Mouse (Mus musculus) embryonic stem cell, embryonic (primary cell): ENCODE data around the gene Edaradd.

Source experiments
- CTCF ChIA-PET, 4 experiments: fragments of 300-600 bp in 2 of 4; fragments of 350-600 bp in 2 of 4; sonication (Branson Sonifier 250); formaldehyde crosslinking; loops; one replicate each; lab custom pipeline; 2022; ENCODE audit warnings: inconsistent platforms in 2 of 4; lab: Charles Lee
- POLR2A ChIA-PET, 4 experiments: fragments of 300-600 bp in 2 of 4; fragments of 350-600 bp in 2 of 4; sonication (Branson Sonifier 250); formaldehyde crosslinking; loops; one replicate each; lab custom pipeline; 2022; ENCODE audit warnings: antibody characterized with exemption in 4 of 4, inconsistent platforms in 1 of 4; lab: Charles Lee

Edaradd gene

GRCm38 (mm10) chr13:12519955-12520584 lies at the start of gene Edaradd:
Gene Edaradd, minus strand, starts transcription at chr13:12520438.
- POLR2A ChIA-PET: interaction anchor here in 2 of 4 experiments (0.6 to 1.3 kb wide), 3 partner anchors 18 to 58 kb away, joined by 3 to 6 read pairs (median 4); partner anchors contain the start of gene Ero1lb (in 1 of the 2)
- CTCF ChIA-PET: interaction anchor here in 3 of 4 experiments (0.6 to 0.8 kb wide), 3 partner anchors 14 to 989 kb away, joined by 3 read pairs; no protein-coding TSS in a partner anchor

DNA sequence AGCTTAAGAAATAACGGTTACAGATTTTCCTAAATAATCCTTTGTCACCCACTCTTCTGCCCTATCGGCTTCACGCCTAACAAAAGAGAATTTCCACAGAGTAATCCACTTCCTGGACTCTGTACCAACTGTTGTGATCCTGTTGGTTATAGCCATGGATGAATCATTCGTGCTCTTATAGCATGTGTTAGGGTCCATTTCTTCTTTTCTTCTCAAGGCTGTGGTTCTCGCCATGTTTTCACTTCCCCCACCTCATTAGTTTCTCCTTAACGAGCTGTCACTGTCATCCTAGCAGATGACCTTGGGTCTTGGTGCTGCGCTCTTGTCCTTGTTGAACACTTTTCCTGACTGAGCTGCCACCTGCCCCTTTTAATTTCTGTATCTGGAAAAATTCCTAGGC lies 49.5 kb upstream of the Edaradd start:
- ChIA-PET POLR2A (interaction anchor here in 1 of 4 experiments (1.1 kb wide), 1 partner anchor 11 kb away, joined by 4 read pairs; no protein-coding TSS in a partner anchor), CTCF (interaction anchor here in 1 of 4 experiments (0.6 kb wide), 1 partner anchor 800 kb away, joined by 3 read pairs; no protein-coding TSS in a partner anchor)

GRCm38 (mm10) chr13:12568597-12569469 lies 48.6 kb upstream of the Edaradd start:
- POLR2A ChIA-PET: interaction anchor here in 2 of 4 experiments (1.1 to 2.5 kb wide), 2 partner anchors 9 to 10 kb away, joined by 4 to 12 read pairs; no protein-coding TSS in a partner anchor
- CTCF ChIA-PET: interaction anchor here in 1 of 4 experiments (0.6 kb wide), 1 partner anchor 108 kb away, joined by 4 read pairs; no protein-coding TSS in a partner anchor

DNA sequence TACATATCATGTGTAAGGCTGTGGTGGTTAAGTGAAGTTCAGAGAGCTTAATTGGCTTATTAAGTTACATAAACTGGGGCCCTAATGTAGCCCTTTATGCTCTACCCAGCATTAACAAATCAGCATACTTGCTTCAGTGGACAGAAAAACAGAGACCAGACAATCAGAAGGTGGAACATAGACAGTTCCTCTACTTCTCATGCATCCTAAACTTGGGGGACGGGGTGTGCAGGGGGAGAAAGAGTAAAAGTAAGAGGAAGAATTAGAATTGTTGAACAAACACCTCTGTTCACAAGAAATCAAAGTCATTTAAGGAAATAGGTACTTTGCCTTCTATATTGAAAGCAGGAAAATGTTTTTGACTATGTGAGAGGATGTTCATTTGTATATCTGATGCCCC lies 47.7 kb upstream of the Edaradd start:
- POLR2A ChIA-PET: interaction anchor here in 1 of 4 experiments (2.5 kb wide), 1 partner anchor 10 kb away, joined by 12 read pairs; no protein-coding TSS in a partner anchor
- CTCF ChIA-PET: interaction anchor here in 1 of 4 experiments (0.6 kb wide), 1 partner anchor 109 kb away, joined by 4 read pairs; no protein-coding TSS in a partner anchor

GRCm38 (mm10) chr13:12565621-12566390 lies 45.6 kb upstream of the Edaradd start, which contains the start of gene Ero1lb:
Gene Ero1lb, plus strand, starts transcription at chr13:12565874.
- ChIA-PET POLR2A (interaction anchor here in 3 of 4 experiments (0.6 to 2.6 kb wide), 20 partner anchors 11 to 812 kb away, joined by 3 to 20 read pairs (median 4); partner anchors contain the start of genes Heatr1 (in 3 of the 3), Edaradd (in 1 of the 3) and Mtr (in 1 of the 3)), CTCF (interaction anchor here in 1 of 4 experiments (1.2 kb wide), 1 partner anchor 24 kb away, joined by 3 read pairs; no protein-coding TSS in a partner anchor)

- POLR2A ChIA-PET: no interaction called here
- CTCF ChIA-PET: no interaction called here
Measured at GRCm38 (mm10) chr13:12562256-12562655, 42.0 kb upstream of the Edaradd start.

DNA sequence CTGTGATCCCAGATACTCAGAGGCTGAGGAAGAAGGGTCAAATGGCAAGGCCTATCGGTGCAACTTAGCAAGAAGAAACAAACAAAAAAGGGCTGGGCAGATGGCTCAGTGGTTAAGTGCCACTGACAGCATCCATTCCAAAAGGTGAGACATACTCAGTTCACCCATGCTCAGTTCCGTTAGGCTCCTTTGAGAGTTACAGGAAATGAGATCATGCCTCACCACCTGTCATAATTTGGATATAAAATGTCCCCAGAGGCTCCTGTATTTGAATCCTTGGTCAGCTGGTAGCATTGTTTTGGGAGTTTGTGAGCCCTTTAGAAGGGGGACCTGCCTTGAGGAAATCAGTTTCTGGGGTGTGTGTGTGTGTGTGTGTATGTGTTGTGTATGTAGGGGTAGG lies 41.5 kb upstream of the Edaradd start:
- ChIA-PET CTCF (no interaction called here), POLR2A (interaction anchor here in 1 of 4 experiments (0.7 kb wide), 1 partner anchor 13 kb away, joined by 3 read pairs; no protein-coding TSS in a partner anchor)

DNA sequence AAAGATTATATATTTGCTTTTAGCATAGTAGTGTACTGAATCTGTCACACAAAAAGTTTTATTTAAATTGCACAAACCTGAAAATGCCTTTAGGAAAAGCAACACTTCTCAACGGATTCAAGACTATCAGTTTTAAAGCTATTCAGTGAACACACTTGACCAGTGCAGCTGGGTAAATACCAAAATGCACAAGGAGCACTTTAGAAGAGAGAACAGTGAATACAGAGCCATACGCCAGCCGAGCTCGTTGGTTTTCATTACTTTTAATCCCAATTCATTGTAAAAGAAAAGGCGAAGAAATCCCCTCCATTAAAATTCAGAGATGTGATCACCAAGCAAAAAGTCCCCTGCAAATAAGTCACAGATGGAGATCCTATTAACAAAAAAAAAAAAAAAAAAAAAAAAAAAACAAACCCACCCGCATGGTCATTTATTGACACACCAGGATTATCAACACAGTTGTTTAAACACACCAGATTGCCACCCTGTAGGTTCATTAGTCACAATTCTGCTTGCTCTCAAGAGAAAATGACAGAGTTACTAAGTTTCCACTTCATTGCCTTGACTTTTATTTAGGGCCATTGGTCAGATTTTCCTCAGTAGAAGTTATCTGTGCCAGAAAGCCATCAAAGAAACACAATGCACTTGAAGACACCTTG lies 39.4 kb upstream of the Edaradd start:
- POLR2A ChIA-PET: interaction anchor here in 2 of 4 experiments (0.7 to 1.9 kb wide), 2 partner anchors 9 to 19 kb away, joined by 4 to 7 read pairs; no protein-coding TSS in a partner anchor
- CTCF ChIA-PET: no interaction called here

DNA sequence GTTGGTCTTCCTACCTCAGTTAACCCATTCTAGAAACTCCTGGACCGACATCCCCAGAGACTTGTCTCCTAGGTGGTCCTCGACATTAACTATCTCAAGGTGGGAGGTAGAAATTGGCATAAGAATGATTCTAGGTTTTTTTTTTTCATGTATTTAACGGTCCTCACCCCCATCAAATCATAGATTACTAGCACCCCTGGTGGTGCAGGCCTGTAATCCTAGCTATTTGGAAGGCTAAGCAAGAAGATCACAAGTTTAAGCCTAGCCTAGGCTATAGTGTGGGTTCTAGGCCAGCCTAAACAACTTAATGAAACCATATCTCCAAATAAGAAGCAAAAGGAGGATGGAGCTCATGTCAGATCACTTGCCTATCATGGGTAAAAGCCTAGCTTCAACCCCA lies 38.8 kb upstream of the Edaradd start:
- ChIA-PET CTCF (no interaction called here), POLR2A (interaction anchor here in 2 of 4 experiments (0.6 to 1.9 kb wide), 3 partner anchors 10 to 410 kb away, joined by 4 to 7 read pairs (median 4); no protein-coding TSS in a partner anchor)

DNA sequence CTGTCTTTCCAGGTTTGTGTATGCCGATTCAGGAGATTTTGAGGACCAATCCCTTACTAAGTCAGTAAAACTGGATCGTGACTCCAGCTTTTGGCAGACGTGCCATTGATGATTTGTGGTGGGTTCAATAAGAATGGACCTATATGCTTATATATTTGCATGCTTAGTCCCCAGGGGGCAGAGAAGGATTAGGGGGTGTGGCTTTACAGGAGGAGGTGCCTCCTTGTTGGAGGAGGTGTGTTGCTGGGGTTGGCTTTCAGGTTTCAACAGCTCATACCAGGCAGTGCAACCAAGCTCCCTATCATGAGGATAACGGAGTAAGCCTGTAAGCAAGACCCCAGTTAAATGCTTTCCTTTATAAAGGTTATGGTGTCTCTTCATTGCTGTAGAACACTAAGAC lies 34.0 kb upstream of the Edaradd start:
- POLR2A ChIA-PET: interaction anchor here in 2 of 4 experiments (1.2 to 4.3 kb wide), 5 partner anchors 11 to 159 kb away, joined by 3 to 20 read pairs (median 3); partner anchors contain the start of genes Ero1lb (in 2 of the 2) and Heatr1 (in 1 of the 2)

DNA sequence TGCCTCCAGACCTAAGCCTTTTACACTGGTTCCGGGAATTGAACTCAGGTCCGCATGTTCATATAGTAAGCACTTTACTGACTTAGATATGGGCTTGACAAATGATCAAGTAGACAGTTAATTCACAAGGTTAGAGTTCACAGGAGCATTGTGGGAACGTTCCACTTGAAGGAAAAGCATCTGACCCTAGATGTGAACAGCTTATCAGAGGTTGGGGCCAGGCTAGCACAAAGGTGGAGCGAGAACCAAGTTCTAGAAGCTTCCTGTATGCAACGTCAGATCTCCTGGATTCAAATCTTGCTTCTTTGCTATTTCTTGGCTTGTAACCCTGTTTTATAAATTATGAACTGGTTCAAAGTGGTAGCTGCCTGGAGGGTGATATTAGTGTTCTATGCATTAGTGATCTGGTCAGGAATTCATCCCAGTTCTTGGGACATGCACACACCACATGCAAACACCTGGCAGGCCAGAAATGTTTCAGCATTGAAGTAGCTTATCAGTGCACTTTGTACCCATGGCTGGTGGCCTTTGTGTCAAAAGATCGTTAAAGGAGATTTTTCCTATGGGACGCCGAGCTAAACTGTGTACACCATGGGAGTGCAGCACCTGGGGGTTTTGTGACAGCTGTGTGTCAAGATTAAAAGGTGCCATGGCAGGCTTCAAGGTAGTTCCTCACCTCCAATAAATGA lies 23.8 kb upstream of the Edaradd start:
- ChIA-PET CTCF (no interaction called here), POLR2A (interaction anchor here in 1 of 4 experiments (1.1 kb wide), 1 partner anchor 11 kb away, joined by 4 read pairs; no protein-coding TSS in a partner anchor)

More for the DNA sequence above, 34.0 kb upstream of the Edaradd start:
- CTCF ChIA-PET: interaction anchor here in 1 of 4 experiments (1.0 to 1.2 kb wide), 2 partner anchors 12 to 16 kb away, joined by 3 to 4 read pairs; no protein-coding TSS in a partner anchor

GRCm38 (mm10) chr13:12543246-12543645 lies 23.0 kb upstream of the Edaradd start:
- CTCF ChIA-PET: interaction anchor here in 1 of 4 experiments (0.6 kb wide), 1 partner anchor 35 kb away, joined by 3 read pairs; no protein-coding TSS in a partner anchor

DNA sequence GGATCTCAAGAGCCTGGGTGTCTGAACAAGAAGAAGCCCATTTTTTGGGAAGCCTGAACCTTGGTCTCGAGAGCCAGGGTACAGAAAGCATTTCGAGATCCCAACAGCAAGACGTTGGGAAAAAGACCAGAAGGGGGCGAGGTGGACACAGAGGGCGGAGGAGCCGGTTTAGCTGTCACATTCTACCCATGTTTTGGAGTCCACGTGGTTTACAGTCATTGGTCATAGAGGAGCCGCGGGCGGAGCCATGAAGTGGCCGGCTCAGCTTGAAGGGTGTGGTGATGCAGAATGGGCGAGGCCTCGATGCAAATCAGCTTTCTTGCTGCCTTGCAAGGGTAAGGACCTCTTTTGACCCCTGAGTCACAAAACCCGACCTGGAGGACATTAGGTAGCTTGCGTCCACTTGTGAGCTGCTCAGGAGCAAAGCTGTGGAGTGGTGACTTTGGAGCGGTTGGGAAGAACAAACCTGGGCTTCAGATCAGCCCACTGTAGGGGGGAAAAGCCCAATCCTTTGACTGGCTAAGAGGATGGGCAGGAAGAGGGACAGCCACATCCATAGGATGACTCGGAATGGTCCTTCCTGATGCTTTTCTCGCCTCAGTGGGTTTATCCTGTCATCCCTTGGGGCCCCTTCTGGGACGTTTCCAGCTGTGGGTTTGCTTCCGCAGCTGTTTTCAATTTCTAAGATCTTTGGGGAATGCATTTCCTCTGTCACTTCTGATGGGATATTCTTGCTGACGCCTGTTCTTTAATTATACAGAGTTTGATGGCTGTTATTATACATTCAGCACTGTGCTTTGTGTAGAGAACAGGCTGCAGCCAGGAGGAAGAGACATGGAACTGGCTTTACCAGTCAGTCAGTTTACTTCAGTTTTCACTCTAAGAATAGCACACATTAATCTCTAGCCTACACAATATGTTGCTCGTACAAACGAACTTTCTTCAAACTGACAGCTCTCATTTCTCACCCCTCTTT lies 22.1 kb upstream of the Edaradd start:
- ChIA-PET POLR2A (interaction anchor here in 2 of 4 experiments (0.7 to 1.3 kb wide), 9 partner anchors 11 to 285 kb away, joined by 3 to 4 read pairs (median 3); partner anchors contain the start of genes Ero1lb (in 1 of the 2), Heatr1 (in 1 of the 2) and Mtr (in 1 of the 2)), CTCF (interaction anchor here in 3 of 4 experiments (0.6 to 1.4 kb wide), 11 partner anchors 10 to 269 kb away, joined by 3 to 6 read pairs (median 3); partner anchors contain the start of genes Ero1lb (in 1 of the 3) and Heatr1 (in 1 of the 3))

More at GRCm38 (mm10) chr13:12543246-12543645, 23.0 kb upstream of the Edaradd start:
- POLR2A ChIA-PET: interaction anchor here in 1 of 4 experiments (0.5 kb wide), 1 partner anchor 493 kb away, joined by 3 read pairs; no protein-coding TSS in a partner anchor

DNA sequence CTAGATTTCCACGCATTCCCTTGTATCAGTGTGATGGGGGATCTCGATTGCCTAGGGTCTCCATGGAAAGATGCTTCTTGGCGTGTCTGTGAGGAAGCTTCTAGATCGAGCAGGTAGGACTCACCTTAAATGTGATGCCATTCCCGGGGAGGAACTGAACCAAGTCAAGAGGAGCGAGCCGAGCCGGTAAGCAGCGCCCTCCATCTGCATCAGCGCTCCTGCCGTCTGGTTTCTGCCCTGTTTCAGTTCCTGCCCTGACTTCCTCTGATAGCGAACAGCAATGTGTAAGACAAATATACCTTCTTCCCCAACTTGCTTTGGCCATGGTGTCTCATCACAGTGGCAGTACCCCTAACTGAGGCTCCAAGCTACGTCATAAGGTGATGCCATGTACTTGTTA lies 19.9 kb upstream of the Edaradd start:
- ChIA-PET POLR2A (interaction anchor here in 1 of 4 experiments (1.1 kb wide), 1 partner anchor 27 kb away, joined by 3 read pairs; no protein-coding TSS in a partner anchor), CTCF (no interaction called here)

DNA sequence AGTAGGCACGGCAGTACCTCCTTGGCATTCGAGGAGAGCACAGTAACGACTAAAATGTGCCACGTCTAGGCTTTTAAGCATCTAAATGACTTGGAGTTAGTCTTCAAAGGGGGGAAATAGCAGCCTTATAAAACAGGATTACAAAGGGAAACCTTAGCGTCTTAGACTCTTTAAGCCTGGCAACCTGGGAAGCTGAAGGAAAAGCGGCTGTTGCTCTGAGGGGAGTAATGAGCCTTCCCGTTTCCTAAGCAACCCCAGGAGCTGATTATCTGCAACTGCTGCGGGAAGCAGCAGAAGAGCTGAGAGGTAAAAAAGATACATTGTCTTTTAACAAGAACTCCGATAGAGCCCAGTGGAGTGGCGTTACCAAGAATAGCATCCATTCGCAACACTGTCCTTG lies 19.5 kb upstream of the Edaradd start:
- ChIA-PET CTCF (no interaction called here), POLR2A (interaction anchor here in 1 of 4 experiments (1.1 kb wide), 1 partner anchor 27 kb away, joined by 3 read pairs; no protein-coding TSS in a partner anchor)
